Mouse (Mus musculus) limb, embryonic 12.5 days (tissue): ENCODE results near the gene Pla2g4e. TPM values are rescaled to one million over a fixed set of nuclear protein-coding genes. Genes with fewer than 3 reads are reported as not detected.
"Not testable (repeated sequence)": the region's sequence is repeated elsewhere in the genome, so short reads cannot be mapped to it uniquely, and the experiment has no call there.

Experiments
- ATAC-seq: fragments of 200-750 bp; cut with Nextera tagmentation; 2 replicates; pipeline ENCODE4 v1.8.0; 2017; ENCODE audit warnings: low read depth, moderate TSS enrichment; ENCODE audit not compliant: insufficient number of reproducible peaks, insufficient read depth, low FRiP score, low TSS enrichment
- H3K27ac ChIP-seq: fragments of 300-500 bp; sonication (generic); 2 replicates; pipeline ENCODE4 v1.5.1; 2016; ENCODE audit warnings: mild to moderate bottlenecking, moderate library complexity
- H3K27me3 ChIP-seq: fragments of 300-500 bp; sonication (generic); 2 replicates; pipeline ENCODE4 v1.6.1; 2016; ENCODE audit warnings: mild to moderate bottlenecking, moderate library complexity
- H3K36me3 ChIP-seq: fragments of 300-500 bp; sonication (generic); 2 replicates; pipeline ENCODE4 v1.6.1; 2016; ENCODE audit warnings: mild to moderate bottlenecking, moderate library complexity
- H3K4me1 ChIP-seq: fragments of 300-500 bp; sonication (generic); replicated peaks from 2 replicates; pipeline ENCODE4 v1.6.1; 2016
- H3K4me2 ChIP-seq: fragments of 300-500 bp; sonication (generic); 2 replicates; pipeline ENCODE4 v1.6.1; 2016; ENCODE audit warnings: mild to moderate bottlenecking, moderate library complexity
- H3K4me3 ChIP-seq: fragments of 300-500 bp; sonication (generic); replicated peaks from 2 replicates; pipeline ENCODE4 v1.5.1; 2016; ENCODE audit warnings: mild to moderate bottlenecking
- H3K9ac ChIP-seq: fragments of 300-500 bp; sonication (generic); replicated peaks from 2 replicates; pipeline ENCODE4 v1.6.1; 2016; ENCODE audit warnings: mild to moderate bottlenecking, moderate library complexity
- H3K9me3 ChIP-seq: fragments of 300-500 bp; sonication (generic); 2 replicates; pipeline ENCODE4 v1.6.1; 2016; ENCODE audit warnings: mild to moderate bottlenecking, moderate library complexity
- WGBS: fragments of 180-500 bp; shearing (Covaris S2); methylation state at CpG from one replicate; pipeline ENCODE4 v1.1.7; 2016; 5-methylcytosine and 5-hydroxymethylcytosine counted together
- polyA plus RNA-seq: library from polyadenylated mRNA; unstranded; fragments of >200 nt; fragmentation: Nextera tagmentation; extraction: Ambion mirVana; gene quantifications from 2 replicates; pipeline ENCODE4 v1.2.1, GENCODE M21; 2016

The Pla2g4e gene
- polyA plus RNA-seq, 1 experiment from 2014 or later = 0.06 TPM

- H3K4me3 ChIP-seq = peak overlapping the region; percentile 21
- H3K36me3 ChIP-seq = no peaks in the 10 kb centered on the region
- H3K4me1 ChIP-seq = 0 out of 2 replicates have a peak, but pooled peaks cover 5% of the 10 kb centered on the region
- H3K27me3 ChIP-seq = 0 out of 2 replicates have a peak, but pooled peaks cover 4% of the 10 kb centered on the region
- peak overlapping the region; percentile 53 for H3K4me2 ChIP-seq
- H3K9ac ChIP-seq = no peak overlapping the region
- no peak; the same call in 1 of the 2 replicates for ATAC-seq
- WGBS = 0% methylated on average over 9 of the region's 9 CpGs
- no peaks in the 10 kb centered on the region for H3K9me3 ChIP-seq
- H3K27ac ChIP-seq = no peak overlapping the region
Measured at GRCm38 (mm10) chr2:120268635-120269034, 23.5 kb upstream of the Pla2g4e start.

DNA sequence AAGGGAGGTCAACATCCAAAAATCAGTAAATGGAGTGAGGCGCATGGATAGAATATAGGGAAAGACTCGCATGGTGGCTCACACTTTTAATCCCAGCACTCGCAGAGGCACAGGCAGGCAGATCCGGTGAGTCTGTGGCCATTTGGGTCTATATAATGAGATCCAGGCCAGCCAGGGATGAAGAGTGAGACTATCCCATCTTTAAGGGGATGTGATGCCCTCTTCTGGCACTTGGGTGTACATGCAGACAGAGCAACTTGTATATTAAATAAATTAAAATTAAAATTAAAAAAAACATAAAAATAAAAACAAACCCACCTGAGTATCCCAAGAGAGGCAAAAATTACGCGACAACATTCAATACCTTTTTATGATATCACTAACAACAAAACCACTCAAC lies 20.4 kb upstream of the Pla2g4e start:
- H3K9me3 ChIP-seq = no peaks in the 10 kb centered on the region
- no peak for ATAC-seq
- H3K27ac ChIP-seq = no peak overlapping the region
- H3K4me1 ChIP-seq = 0 out of 2 replicates have a peak, but pooled peaks cover 5% of the 10 kb centered on the region
- no peaks in the 10 kb centered on the region for H3K36me3 ChIP-seq
- H3K4me3 ChIP-seq = no peak overlapping the region
- H3K27me3 ChIP-seq = 0 out of 2 replicates have a peak, but pooled peaks cover 4% of the 10 kb centered on the region
- no peak overlapping the region for H3K9ac ChIP-seq
- 52% methylated on average over 6 of the region's 6 CpGs for WGBS
- H3K4me2 ChIP-seq = no peak overlapping the region

DNA sequence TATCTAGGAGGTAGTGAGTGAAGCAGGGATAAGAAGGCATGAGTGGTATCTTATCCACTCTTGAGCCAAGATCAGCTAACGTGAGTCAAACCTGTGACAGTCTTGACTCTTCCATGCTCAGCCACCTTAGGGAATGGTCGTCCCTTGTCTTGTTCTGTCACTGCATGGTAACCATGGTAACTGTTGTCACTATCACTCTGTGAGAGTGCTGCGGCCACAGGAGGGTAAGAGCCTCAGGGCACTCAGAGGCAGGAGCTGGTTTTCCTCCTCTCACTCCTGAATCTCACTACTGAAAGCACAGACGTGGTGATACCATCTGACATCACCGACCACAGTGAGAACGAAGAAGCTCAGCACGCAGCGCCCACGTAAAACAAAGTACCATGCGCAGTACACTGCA lies 19.7 kb upstream of the Pla2g4e start:
- Histone ChIP-seq H3K36me3 (no peaks in the 10 kb centered on the region), H3K27ac (no peak overlapping the region), H3K4me3 (no peak overlapping the region), H3K27me3 (0 out of 2 replicates have a peak, but pooled peaks cover 4% of the 10 kb centered on the region), H3K9ac (no peak overlapping the region), H3K9me3 (no peaks in the 10 kb centered on the region), H3K4me2 (no peak overlapping the region), H3K4me1 (0 out of 2 replicates have a peak, but pooled peaks cover 5% of the 10 kb centered on the region)
- ATAC-seq = no peak
- 51% methylated on average over 10 of the region's 10 CpGs for WGBS

DNA sequence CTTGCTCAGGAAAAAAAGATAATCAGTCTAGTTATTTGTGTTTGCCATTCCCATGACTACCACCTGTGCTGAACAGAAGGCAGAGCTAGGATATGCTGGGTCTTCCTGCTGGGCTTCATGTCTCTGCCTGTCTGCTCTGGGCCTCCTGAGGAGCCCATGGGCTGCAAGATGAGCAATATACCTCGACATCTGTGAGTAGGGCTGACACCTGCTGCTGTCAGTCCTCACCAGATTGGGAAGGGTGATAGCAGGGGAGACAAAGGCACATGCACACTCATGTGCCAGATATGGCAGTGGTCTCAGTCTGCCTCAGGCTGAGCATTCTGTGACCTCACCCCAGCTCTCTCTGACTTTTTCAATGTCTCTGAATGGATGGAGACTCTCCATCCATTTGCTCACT lies 17.7 kb upstream of the Pla2g4e start:
- no peak for ATAC-seq
- 35% methylated on average over 1 of the region's 1 CpGs for WGBS

GRCm38 (mm10) chr2:120261346-120261745 lies 16.2 kb upstream of the Pla2g4e start:
- H3K4me1 ChIP-seq = no peaks in the 10 kb centered on the region
- no peak overlapping the region for H3K27ac ChIP-seq
- no peaks in the 10 kb centered on the region for H3K36me3 ChIP-seq
- H3K9ac ChIP-seq = no peak overlapping the region
- H3K4me3 ChIP-seq = no peak overlapping the region
- no peaks in the 10 kb centered on the region for H3K27me3 ChIP-seq
- H3K9me3 ChIP-seq = no peaks in the 10 kb centered on the region
- no peak for ATAC-seq
- H3K4me2 ChIP-seq = no peak overlapping the region
- WGBS = 73% methylated on average over 3 of the region's 3 CpGs

More for the DNA sequence above, 17.7 kb upstream of the Pla2g4e start:
- Histone ChIP-seq H3K9ac (no peak overlapping the region), H3K4me3 (no peak overlapping the region), H3K27ac (no peak overlapping the region), H3K27me3 (0 out of 2 replicates have a peak, but pooled peaks cover 4% of the 10 kb centered on the region), H3K4me2 (no peak overlapping the region), H3K36me3 (no peaks in the 10 kb centered on the region), H3K9me3 (no peaks in the 10 kb centered on the region), H3K4me1 (no peaks in the 10 kb centered on the region)

DNA sequence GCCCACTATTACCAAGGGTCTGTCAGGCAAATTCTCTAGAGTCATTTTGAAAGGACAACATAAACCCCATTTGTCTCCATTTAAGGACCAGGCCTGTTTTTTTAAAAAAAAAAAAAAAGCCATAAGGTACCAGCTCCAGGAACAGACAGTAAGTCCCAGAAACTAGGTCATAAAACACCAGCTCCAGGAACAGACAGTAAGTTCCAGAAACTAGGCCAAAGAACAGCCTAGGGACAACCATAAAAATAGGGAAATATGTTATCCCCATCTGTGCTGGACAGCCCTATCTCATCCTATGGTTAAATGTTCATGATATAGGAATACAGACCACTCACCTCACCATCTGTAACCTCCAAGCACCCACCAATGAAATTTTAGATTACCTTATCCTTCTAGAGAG lies 11.1 kb upstream of the Pla2g4e start:
- Histone ChIP-seq H3K9me3 (no peaks in the 10 kb centered on the region), H3K4me2 (no peak overlapping the region), H3K4me1 (no peaks in the 10 kb centered on the region), H3K9ac (no peak overlapping the region), H3K27ac (no peak overlapping the region), H3K4me3 (no peak overlapping the region), H3K27me3 (no peaks in the 10 kb centered on the region), H3K36me3 (no peaks in the 10 kb centered on the region)
- ATAC-seq = no peak

DNA sequence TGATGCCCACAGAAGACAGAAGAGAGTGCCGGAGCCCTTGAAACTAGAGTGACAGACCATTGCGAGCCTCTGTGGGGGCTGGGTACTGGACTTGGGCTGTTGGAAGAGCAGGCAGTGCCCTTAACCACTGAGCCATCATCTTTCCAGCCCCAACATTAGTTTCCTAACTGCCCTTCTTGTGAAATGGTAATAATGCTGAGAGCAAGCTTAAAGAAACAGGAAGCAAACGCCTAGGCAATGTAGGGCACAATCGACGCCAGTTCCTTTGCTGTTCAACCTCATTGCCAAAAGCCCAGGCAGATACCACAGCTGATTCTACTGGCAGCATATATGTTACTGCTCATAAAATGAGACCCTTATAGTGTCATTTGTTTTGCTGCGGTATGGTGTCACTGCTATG lies 7.5 kb upstream of the Pla2g4e start:
- Histone ChIP-seq H3K4me2 (no peak overlapping the region), H3K4me3 (no peak overlapping the region), H3K4me1 (no peaks in the 10 kb centered on the region), H3K9me3 (no peaks in the 10 kb centered on the region), H3K27ac (no peak overlapping the region), H3K36me3 (no peaks in the 10 kb centered on the region), H3K9ac (no peak overlapping the region), H3K27me3 (no peaks in the 10 kb centered on the region)
- 92% methylated on average over 6 of the region's 6 CpGs for WGBS
- ATAC-seq = no peak

GRCm38 (mm10) chr2:120245421-120246016 lies 384 bp upstream of the Pla2g4e start:
- no peaks in the 10 kb centered on the region for H3K9me3 ChIP-seq
- WGBS = 13% methylated on average over 9 of the region's 9 CpGs
- H3K27ac ChIP-seq = no peak overlapping the region
- peaks cover 43% of the 10 kb centered on the region for H3K27me3 ChIP-seq
- peak overlapping the region; percentile 43 for H3K4me3 ChIP-seq
- peak overlapping the region; percentile 35 for H3K9ac ChIP-seq
- H3K4me2 ChIP-seq = peak overlapping the region; percentile 68
- H3K36me3 ChIP-seq = no peaks in the 10 kb centered on the region
- H3K4me1 ChIP-seq = no peaks in the 10 kb centered on the region
- no peak for ATAC-seq

DNA sequence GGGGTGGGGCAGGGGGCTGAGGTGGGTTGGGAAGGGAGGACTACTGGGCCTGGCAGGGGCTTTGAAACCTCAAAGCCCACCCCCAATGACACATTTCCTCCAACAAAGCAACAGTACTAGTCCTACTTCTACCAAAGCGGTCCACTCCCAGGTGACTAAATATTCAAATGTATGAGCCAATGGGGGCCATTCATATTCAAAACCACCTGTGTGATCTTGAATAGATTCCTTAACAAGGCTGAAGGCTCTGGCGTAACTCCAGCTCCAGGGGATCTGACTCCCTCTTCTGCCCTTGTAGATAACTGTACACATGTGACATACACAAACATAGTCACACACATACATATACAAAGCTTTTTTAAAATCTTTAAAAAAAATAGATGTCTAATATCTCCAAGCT lies 1.1 kb downstream of the Pla2g4e start:
- no peaks in the 10 kb centered on the region for H3K4me1 ChIP-seq
- ATAC-seq = no peak
- H3K36me3 ChIP-seq = no peaks in the 10 kb centered on the region
- no peak overlapping the region for H3K4me2 ChIP-seq
- H3K9me3 ChIP-seq = no peaks in the 10 kb centered on the region
- no peak overlapping the region for H3K9ac ChIP-seq
- peaks cover 43% of the 10 kb centered on the region for H3K27me3 ChIP-seq
- 89% methylated on average over 2 of the region's 2 CpGs for WGBS
- no peak overlapping the region for H3K4me3 ChIP-seq
- no peak overlapping the region for H3K27ac ChIP-seq

GRCm38 (mm10) chr2:120242791-120243467 lies 2.2 kb downstream of the Pla2g4e start:
- ATAC-seq = no peak
- peaks cover 43% of the 10 kb centered on the region for H3K27me3 ChIP-seq
- H3K9me3 ChIP-seq = no peaks in the 10 kb centered on the region
- WGBS = 70% methylated on average over 5 of the region's 5 CpGs
- H3K36me3 ChIP-seq = no peaks in the 10 kb centered on the region
- no peak overlapping the region for H3K9ac ChIP-seq
- no peak overlapping the region for H3K4me3 ChIP-seq
- no peaks in the 10 kb centered on the region for H3K4me1 ChIP-seq
- H3K4me2 ChIP-seq = no peak overlapping the region
- no peak overlapping the region for H3K27ac ChIP-seq

- WGBS = 90% methylated on average over 9 of the region's 9 CpGs
- ATAC-seq, H3K4me3 ChIP-seq: not testable (repeated sequence)
Measured at GRCm38 (mm10) chr2:120238733-120239132, 6.4 kb downstream of the Pla2g4e start.

More at GRCm38 (mm10) chr2:120238733-120239132, 6.4 kb downstream of the Pla2g4e start:
- H3K4me1 ChIP-seq, H3K27ac ChIP-seq, H3K9ac ChIP-seq, H3K36me3 ChIP-seq, H3K9me3 ChIP-seq, H3K4me2 ChIP-seq: not testable (repeated sequence)
- H3K27me3 ChIP-seq = peaks cover 16% of the 10 kb centered on the region
